Mouse (Mus musculus) MEL (cell line): ENCODE data around the gene Dnaaf5. TPM values are rescaled to one million over a fixed set of nuclear protein-coding genes. Genes with fewer than 3 reads are reported as not detected.

Experiments used
- DNase-seq: peaks from one replicate; pipeline ENCODE4 v3.0.0; 2011; ENCODE audit warnings: low read depth, low spot score
- H3K27ac ChIP-seq: 2 replicates; pipeline ENCODE4 v1.5.1; 2012; ENCODE audit warnings: low read depth, mild to moderate bottlenecking, control low read depth, low read length, moderate library complexity; ENCODE audit not compliant: control insufficient read depth
- H3K27me3 ChIP-seq, 2 experiments: fragments of 150-350 bp in 1 of 2; sonication (generic) in 1 of 2; 2 replicates each; pipeline ENCODE4 v1.6.1; 2012; ENCODE audit warnings: low read length in 2 of 2, mild to moderate bottlenecking in 2 of 2, improper control_type of control experiment in 1 of 2, moderate library complexity in 1 of 2; ENCODE audit not compliant: insufficient read depth in 2 of 2, control insufficient read depth in 1 of 2
- H3K36me3 ChIP-seq, 2 experiments: 2 replicates each; pipeline ENCODE4 v1.6.1; 2012 to 2014; ENCODE audit warnings: low read length in 2 of 2, improper control_type of control experiment in 1 of 2, inconsistent platforms in 1 of 2, mild to moderate bottlenecking in 1 of 2; ENCODE audit not compliant: insufficient read depth in 2 of 2, control insufficient read depth in 1 of 2
- H3K4me1 ChIP-seq, 2 experiments: fragments of 150-350 bp in 1 of 2; sonication (generic) in 1 of 2; 2 replicates each; pipeline ENCODE4 v1.6.1; 2012; ENCODE audit warnings: low read length in 2 of 2, improper control_type of control experiment in 1 of 2, mild to moderate bottlenecking in 1 of 2; ENCODE audit not compliant: insufficient read depth in 2 of 2, control insufficient read depth in 1 of 2
- H3K4me3 ChIP-seq, 2 experiments: fragments of 150-350 bp in 1 of 2; sonication (generic) in 1 of 2; 2 replicates each; pipeline ENCODE4 v1.5.1; 2012; ENCODE audit warnings: low read depth in 2 of 2, low read length in 2 of 2, mild to moderate bottlenecking in 2 of 2, moderate library complexity in 2 of 2, control low read depth in 1 of 2, improper control_type of control experiment in 1 of 2; ENCODE audit not compliant: control insufficient read depth in 1 of 2, insufficient read depth in 1 of 2
- H3K79me2 ChIP-seq: 2 replicates; pipeline ENCODE4 v1.6.1; 2012; ENCODE audit warnings: mild to moderate bottlenecking, low read length, moderate library complexity; ENCODE audit not compliant: control insufficient read depth, poor library complexity, insufficient read depth
- H3K9ac ChIP-seq: 2 replicates; pipeline ENCODE4 v1.6.1; 2012; ENCODE audit warnings: low read depth, mild to moderate bottlenecking, control low read depth, low read length, moderate library complexity; ENCODE audit not compliant: control insufficient read depth, poor library complexity, severe bottlenecking
- H3K9me3 ChIP-seq: fragments of 150-350 bp; sonication (generic); replicated peaks from 2 replicates; pipeline ENCODE4 v1.6.1; 2012; ENCODE audit warnings: mild to moderate bottlenecking, low read length, improper control_type of control experiment, moderate library complexity; ENCODE audit not compliant: insufficient read depth
- BHLHE40 ChIP-seq: IDR thresholded peaks from 2 replicates; pipeline ENCODE4 v1.6.1; 2012; ENCODE audit warnings: low read depth, mild to moderate bottlenecking, inconsistent platforms, low read length, improper control_type of control experiment, borderline replicate concordance
- E2F4 ChIP-seq: IDR thresholded peaks from 2 replicates; pipeline ENCODE4 v1.6.1; 2011; ENCODE audit warnings: low read depth, low read length, improper control_type of control experiment, borderline replicate concordance
- EP300 ChIP-seq, 2 experiments: IDR thresholded peaks; 2 replicates each; pipeline ENCODE4 v1.6.1; 2011; ENCODE audit warnings: improper control_type of control experiment in 2 of 2, low read length in 2 of 2, low read depth in 1 of 2, mild to moderate bottlenecking in 1 of 2
- ETS1 ChIP-seq: IDR thresholded peaks from 2 replicates; pipeline ENCODE4 v1.6.1; 2012; ENCODE audit warnings: low read depth, mild to moderate bottlenecking, inconsistent platforms, low read length, improper control_type of control experiment, moderate library complexity
- GABPA ChIP-seq: IDR thresholded peaks from 2 replicates; pipeline ENCODE4 v1.6.1; 2012; ENCODE audit warnings: low read depth, mild to moderate bottlenecking, inconsistent platforms, low read length, improper control_type of control experiment, moderate library complexity
- JUND ChIP-seq: IDR thresholded peaks from 2 replicates; pipeline ENCODE4 v1.6.1; 2011; ENCODE audit warnings: low read depth, mild to moderate bottlenecking, improper control_type of control experiment, low read length
- MAX ChIP-seq: IDR thresholded peaks from 2 replicates; pipeline ENCODE4 v1.6.1; 2011; ENCODE audit warnings: low read length, improper control_type of control experiment
- MAZ ChIP-seq: IDR thresholded peaks from 2 replicates; pipeline ENCODE4 v1.6.1; 2012; ENCODE audit warnings: low read depth, mild to moderate bottlenecking, inconsistent platforms, low read length, improper control_type of control experiment
- MEF2A ChIP-seq: IDR thresholded peaks from 2 replicates; pipeline ENCODE4 v1.6.1; 2014; ENCODE audit warnings: low read depth, mild to moderate bottlenecking, inconsistent platforms, low read length, improper control_type of control experiment; ENCODE audit not compliant: poor library complexity, insufficient replicate concordance, severe bottlenecking; ENCODE audit errors: extremely low read depth
- MXI1 ChIP-seq: IDR thresholded peaks from 2 replicates; pipeline ENCODE4 v1.6.1; 2011; ENCODE audit warnings: mild to moderate bottlenecking, low read depth, low read length, improper control_type of control experiment
- MYC ChIP-seq: IDR thresholded peaks from 2 replicates; pipeline ENCODE4 v1.6.1; 2011; ENCODE audit warnings: low read depth, mild to moderate bottlenecking, low read length, improper control_type of control experiment, moderate library complexity
- POLR2A ChIP-seq, 2 experiments: IDR thresholded peaks; 2 replicates each; pipeline ENCODE4 v1.6.1; 2011 to 2012; ENCODE audit warnings: low read length in 2 of 2, mild to moderate bottlenecking in 2 of 2, control low read depth in 1 of 2, improper control_type of control experiment in 1 of 2, low read depth in 1 of 2, moderate library complexity in 1 of 2; ENCODE audit not compliant: control insufficient read depth in 1 of 2, insufficient read depth in 1 of 2, poor library complexity in 1 of 2
- RAD21 ChIP-seq: IDR thresholded peaks from 2 replicates; pipeline ENCODE4 v1.6.1; 2011; ENCODE audit warnings: mild to moderate bottlenecking, low read depth, low read length, improper control_type of control experiment
- RCOR1 ChIP-seq: IDR thresholded peaks from 2 replicates; pipeline ENCODE4 v1.6.1; 2012; ENCODE audit warnings: low read depth, mild to moderate bottlenecking, inconsistent platforms, low read length, improper control_type of control experiment
- SMC3 ChIP-seq: IDR thresholded peaks from 2 replicates; pipeline ENCODE4 v1.6.1; 2011; ENCODE audit warnings: low read depth, low read length, improper control_type of control experiment
- TBP ChIP-seq: IDR thresholded peaks from 2 replicates; pipeline ENCODE4 v1.8.0; 2011; ENCODE audit warnings: low read depth, low read length, improper control_type of control experiment
- UBTF ChIP-seq: IDR thresholded peaks from 2 replicates; pipeline ENCODE4 v1.6.1; 2012; ENCODE audit warnings: low read depth, mild to moderate bottlenecking, inconsistent platforms, low read length, improper control_type of control experiment, moderate library complexity, borderline replicate concordance; ENCODE audit not compliant: insufficient read depth
- USF1 ChIP-seq: IDR thresholded peaks from 2 replicates; pipeline ENCODE4 v1.6.1; 2014; ENCODE audit warnings: low read depth, mild to moderate bottlenecking, inconsistent platforms, low read length, improper control_type of control experiment, moderate library complexity
- USF2 ChIP-seq, 2 experiments: IDR thresholded peaks; 2 replicates each; pipeline ENCODE4 v1.6.1; 2011 to 2012; ENCODE audit warnings: improper control_type of control experiment in 2 of 2, low read length in 2 of 2, borderline replicate concordance in 1 of 2, inconsistent platforms in 1 of 2, low read depth in 1 of 2, mild to moderate bottlenecking in 1 of 2; ENCODE audit not compliant: insufficient read depth in 1 of 2
- ZC3H11A ChIP-seq: IDR thresholded peaks from 2 replicates; pipeline ENCODE4 v1.6.1; 2012; ENCODE audit warnings: low read depth, mild to moderate bottlenecking, inconsistent platforms, low read length, improper control_type of control experiment
- ZMIZ1 ChIP-seq: IDR thresholded peaks from 2 replicates; pipeline ENCODE4 v1.6.1; 2012; ENCODE audit warnings: low read depth, mild to moderate bottlenecking, inconsistent platforms, low read length, improper control_type of control experiment, moderate library complexity
- polyA plus RNA-seq, 2 experiments: library from polyadenylated mRNA; stranded (reverse) in 1 of 2; unstranded in 1 of 2; fragments of >175 nt in 1 of 2; fragments of >200 nt in 1 of 2; gene quantifications; 2 replicates each; pipeline versions ENCODE4 v1.2.1 to v1.2.4; 2012; ENCODE audit warnings: low replicate concordance in 2 of 2, low read depth in 1 of 2; ENCODE audit not compliant: insufficient read length in 2 of 2, insufficient read depth in 1 of 2, missing spikeins in 1 of 2
- total RNA-seq: library from RNA; depleted of rRNA; stranded (reverse); fragments of 300-350 nt; gene quantifications from 2 replicates; pipeline ENCODE4 v1.2.3, GENCODE M21; 2012

Dnaaf5 gene
- total and polyA plus RNA-seq, 3 experiments = 20.1 to 35.4 TPM; not detected in 1

- Histone ChIP-seq H3K4me3 (no peak overlapping the region), H3K79me2 (peaks cover 10% of the 10 kb centered on the region; the same call in 1 of the 2 replicates), H3K36me3 (peaks cover 1 to 3% of the 10 kb centered on the region in 2 experiments; a peak in 1 of 4 replicates), H3K9ac (no peak overlapping the region), H3K9me3 (no peaks in the 10 kb centered on the region), H3K27me3 (no peaks in the 10 kb centered on the region), H3K4me1 (peaks cover 0 to 7% of the 10 kb centered on the region in 2 experiments; a peak in 2 of 4 replicates), H3K27ac (no peak overlapping the region)
- no peak for DNase-seq
- TF ChIP-seq E2F4 (no peak), UBTF (no peak), GABPA (no peak), ZC3H11A (no peak), SMC3 (no peak), MXI1 (no peak), ZMIZ1 (no peak), ETS1 (no peak), RCOR1 (no peak), EP300 (IDR thresholded peaks at IDR 0.05; ENCODE audit: low read depth in 1 of 2, low read length in 2 of 2) (no peak), RAD21 (no peak), MYC (no peak), USF2 (IDR thresholded peaks at IDR 0.05; ENCODE audit: borderline replicate concordance in 1 of 2, insufficient read depth in 1 of 2, low read depth in 1 of 2, low read length in 2 of 2) (no peak), BHLHE40 (no peak), POLR2A (IDR thresholded peaks at IDR 0.05; ENCODE audit: control insufficient read depth in 1 of 2, insufficient read depth in 1 of 2, low read depth in 1 of 2, low read length in 2 of 2, poor library complexity in 1 of 2) (no peak)
These were observed 2.6 kb upstream of the Dnaaf5 start for GRCm38 (mm10) chr5:139147178-139148078.

GRCm38 (mm10) chr5:139149006-139149672 is 884 bp upstream of the Dnaaf5 start:
- no peak for DNase-seq
- Histone ChIP-seq H3K79me2 (peaks cover 10% of the 10 kb centered on the region; the same call in 1 of the 2 replicates), H3K4me1 (peaks cover 0 to 7% of the 10 kb centered on the region in 2 experiments; a peak in 2 of 4 replicates), H3K27me3 (no peaks in the 10 kb centered on the region), H3K4me3 (peak overlapping the region; percentile 61 to 96), H3K27ac (no peak overlapping the region), H3K9ac (peak overlapping the region; percentile 30), H3K9me3 (no peaks in the 10 kb centered on the region), H3K36me3 (peaks cover 1 to 3% of the 10 kb centered on the region in 2 experiments; a peak in 1 of 4 replicates)
- TF ChIP-seq TBP = no peak
- no peak for TF ChIP-seq ETS1
- no peak for TF ChIP-seq JUND
- no peak for TF ChIP-seq MEF2A
- no peak for TF ChIP-seq USF2 (IDR thresholded peaks at IDR 0.05; ENCODE audit: borderline replicate concordance in 1 of 2, insufficient read depth in 1 of 2, low read depth in 1 of 2, low read length in 2 of 2)
- no peak for TF ChIP-seq MAX
- TF ChIP-seq MAZ = no peak
- no peak for TF ChIP-seq USF1
